Mouse (Mus musculus) common myeloid progenitor, adult 5-6 weeks (primary cell): Measurements from ENCODE around the gene Rnf31. TPM values are rescaled to one million over a fixed set of nuclear protein-coding genes. Genes with fewer than 3 reads are reported as not detected.

Source experiments
- ATAC-seq: replicated peaks from 2 replicates; pipeline ENCODE4 v1.8.0; 2016; ENCODE audit warnings: low read depth, mild to moderate bottlenecking, moderate TSS enrichment, inconsistent platforms; ENCODE audit not compliant: poor library complexity, severe bottlenecking
- total RNA-seq: library from RNA; stranded (forward); fragments of 200-1000, 187-1606 nt; gene quantifications from 2 replicates; pipeline ENCODE4 v1.2.3, GENCODE M21; 2017

Rnf31 gene
- total RNA-seq, 1 experiment from 2014 or later, result 21.2 TPM

GRCm38 (mm10) chr14:55603633-55604576, 12.4 kb downstream of the Rnf31 start:
- ATAC-seq, result peak; percentile 93

GRCm38 (mm10) chr14:55604823-55605222, 13.3 kb downstream of the Rnf31 start:
- no peak for ATAC-seq

- ATAC-seq, result no peak
These were observed 14.4 kb downstream of the Rnf31 start for GRCm38 (mm10) chr14:55605743-55606459.

GRCm38 (mm10) chr14:55608339-55608738, 16.8 kb downstream of the Rnf31 start:
- no peak for ATAC-seq

GRCm38 (mm10) chr14:55613346-55613745, 21.8 kb downstream of the Rnf31 start:
- ATAC-seq, result no peak

GRCm38 (mm10) chr14:55614565-55615178, 23.2 kb downstream of the Rnf31 start:
- ATAC-seq, result peak; percentile 13; the same call in 1 of the 2 replicates

GRCm38 (mm10) chr14:55615876-55616275, 24.4 kb downstream of the Rnf31 start:
- ATAC-seq, result no peak

- no peak for ATAC-seq
These were observed 25.3 kb downstream of the Rnf31 start for GRCm38 (mm10) chr14:55616844-55617243.

GRCm38 (mm10) chr14:55617822-55618221, 26.3 kb downstream of the Rnf31 start, which contains the start of gene Rec8:
Gene Rec8, plus strand, starts transcription at chr14:55618037.
- peak; percentile 79 for ATAC-seq

- peak; percentile 63 for ATAC-seq
These were observed 27.1 kb downstream of the Rnf31 start for GRCm38 (mm10) chr14:55618486-55619195.

GRCm38 (mm10) chr14:55628077-55628827, 36.7 kb downstream of the Rnf31 start:
- no peak for ATAC-seq

GRCm38 (mm10) chr14:55629312-55629711, 37.8 kb downstream of the Rnf31 start:
- ATAC-seq, result peak; percentile 75

GRCm38 (mm10) chr14:55634874-55635522, 43.5 kb downstream of the Rnf31 start:
- peak; percentile 34 for ATAC-seq

GRCm38 (mm10) chr14:55635523-55636007, 44.1 kb downstream of the Rnf31 start, which contains the start of gene Ipo4:
Gene Ipo4, minus strand, starts transcription at chr14:55635957.
- ATAC-seq, result peak; percentile 96

GRCm38 (mm10) chr14:55637795-55638194, 46.3 kb downstream of the Rnf31 start, which contains the start of gene Gm49378:
Gene Gm49378, minus strand, starts transcription at chr14:55637895.
- no peak for ATAC-seq

GRCm38 (mm10) chr14:55640816-55641215, 49.3 kb downstream of the Rnf31 start:
- ATAC-seq, result no peak

GRCm38 (mm10) chr14:55641291-55641690, 49.8 kb downstream of the Rnf31 start:
- ATAC-seq, result no peak

- ATAC-seq, result no peak
These were observed 51.2 kb downstream of the Rnf31 start for GRCm38 (mm10) chr14:55642679-55643059.
